In genomic region chr4:33799110-33799509, GRCm38 (mm10) we compare ENCODE assay signal across 17 mouse cellular contexts.
DNase-seq lines count a peak whose midpoint lies in the region; ATAC-seq and TF ChIP-seq lines count a peak whose summit lies in the region.
"Had no signal": no experiment of that assay in that cellular context is flagged by ENCODE, and none has a peak within 500 bp of the region (broad histone marks: within the 10 kb centered on the region; RNA-seq: fewer than 3 reads in every experiment).

No protein-coding gene starts in this region.

- H3K9ac ChIP-seq in hindbrain, postnatal 0 days (replicated peaks; ENCODE audit: low read length), result no peak overlapping the region
- H3K9ac ChIP-seq in heart, adult 2 months (ENCODE audit: low read depth, low read length), result no peak overlapping the region
- H3K9ac ChIP-seq: limb, embryonic 12.5 days had no signal

- no peak for TF ChIP-seq POLR2A in heart, adult 2 months (IDR thresholded peaks at IDR 0.05; ENCODE audit: insufficient read depth, low read depth, low read length)

- intact Hi-C loops in heart, adult 2 months (cut with DNase I), result no loop called here

- no peaks in the 10 kb centered on the region for H3K4me1 ChIP-seq in hindbrain, postnatal 0 days (ENCODE audit: insufficient read depth, low read length)
- H3K4me1 ChIP-seq in heart, adult 2 months (ENCODE audit: control insufficient read depth, insufficient read depth, low read length), result no peaks in the 10 kb centered on the region
- H3K4me1 ChIP-seq: limb, embryonic 12.5 days had no signal

- no peaks in the 10 kb centered on the region for H3K36me3 ChIP-seq in hindbrain, postnatal 0 days (ENCODE audit: insufficient read depth, low read length)
- no peaks in the 10 kb centered on the region for H3K36me3 ChIP-seq in heart, adult 2 months (ENCODE audit: control insufficient read depth, insufficient read depth, low read length)
- H3K36me3 ChIP-seq: limb, embryonic 12.5 days had no signal

- no peaks in the 10 kb centered on the region for H3K9me3 ChIP-seq in hindbrain, postnatal 0 days (ENCODE audit: low read length)
- H3K9me3 ChIP-seq: limb, embryonic 12.5 days had no signal

- H3K79me2 ChIP-seq in heart, adult 2 months (replicated peaks; ENCODE audit: control insufficient read depth, insufficient read depth, low read length), result no peaks in the 10 kb centered on the region

- WGBS in hindbrain, postnatal 0 days, result 30% methylated on average over 6 of the region's 6 CpGs
- 51% methylated on average over 6 of the region's 6 CpGs for WGBS in heart, adult 2 months

- ATAC-seq in cerebellum, adult (ENCODE audit: insufficient number of reproducible peaks, low FRiP score, low TSS enrichment), result peak; percentile 73
- 0 out of 2 replicates have a peak, but pooled peaks have one; percentile 38 for ATAC-seq in hindbrain, postnatal 0 days
- ATAC-seq: Patski had no signal

- H3K4me3 ChIP-seq in hindbrain, postnatal 0 days (ENCODE audit: low read length), result no peak overlapping the region
- no peak overlapping the region for H3K4me3 ChIP-seq in heart, adult 2 months
- H3K4me3 ChIP-seq: limb, embryonic 12.5 days had no signal

- TF ChIP-seq EP300 in heart, adult 2 months (IDR thresholded peaks at IDR 0.05; ENCODE audit: insufficient read depth, low read depth, low read length), result no peak

- peak overlapping the region; percentile 31; the same call in 1 of the 2 replicates for H3K4me2 ChIP-seq in hindbrain, postnatal 0 days (ENCODE audit: low read depth, low read length)
- H3K4me2 ChIP-seq: limb, embryonic 12.5 days had no signal

- H3K27me3 ChIP-seq in hindbrain, postnatal 0 days (ENCODE audit: insufficient read depth, low read length), result no peaks in the 10 kb centered on the region
- H3K27me3 ChIP-seq in heart, adult 2 months (ENCODE audit: control insufficient read depth, insufficient read depth, low read length), result no peaks in the 10 kb centered on the region
- H3K27me3 ChIP-seq: CH12.LX; limb, embryonic 12.5 days had no signal

- peak overlapping the region; percentile 41; the same call in 1 of the 2 replicates for H3K27ac ChIP-seq in hindbrain, postnatal 0 days
- H3K27ac ChIP-seq in heart, adult 2 months, result no peak overlapping the region
- H3K27ac ChIP-seq: limb, embryonic 12.5 days had no signal

- TF ChIP-seq CTCF in hindbrain, postnatal 0 days (IDR thresholded peaks at IDR 0.05; ENCODE audit: low read depth), result peak; percentile 44
- no peak for TF ChIP-seq CTCF in heart, adult 2 months (IDR thresholded peaks at IDR 0.05)

- DNase-seq in cerebellum, postnatal 4 days (ENCODE audit: low spot score in 2 of 2), result no peak
- DNase-seq in brain, adult 2 months (ENCODE audit: low read depth, low spot score), result peak; percentile 71
- peak; percentile 22 to 45 for DNase-seq in cerebellum, postnatal 14 days
- DNase-seq in hindbrain, postnatal 0 days (ENCODE audit: low spot score), result peak; percentile 44
- no peak for DNase-seq in thymus, postnatal 4 days
- DNase-seq in heart, adult 2 months, result no peak
- no peak for DNase-seq in right cerebral cortex, postnatal 10 days (ENCODE audit: low spot score in 2 of 2)
- DNase-seq: heart, adult 18-20 months; kidney, adult 11 months; kidney, postnatal 36 days; layer of hippocampus, postnatal 36 days; right cerebral cortex, postnatal 14 days; thymus, adult 2 months had no signal

Comparison
In these comparisons a context has a peak if more than half of its experiments do, and no peak if none do; other contexts are left out.
1. DNase-seq: peak in brain, adult 2 months (single experiment), cerebellum, postnatal 14 days (2 of 2) and hindbrain, postnatal 0 days (single experiment); none in cerebellum, postnatal 4 days (0 of 2), thymus, postnatal 4 days (single experiment), heart, adult 2 months (0 of 2) and right cerebral cortex, postnatal 10 days (0 of 2).